Mouse (Mus musculus) thymus, adult 2 months (tissue): ENCODE data around the gene Rbm44. TPM values are rescaled to one million over a fixed set of nuclear protein-coding genes. Genes with fewer than 3 reads are reported as not detected.

Experiments used
- DNase-seq: peaks from one replicate; pipeline ENCODE4 v3.0.0; 2021
- H3K27ac ChIP-seq: fragments of 200-500 bp; 2 replicates; pipeline ENCODE4 v1.5.1; 2012; ENCODE audit warnings: low read length, control low read depth; ENCODE audit not compliant: control insufficient read depth, insufficient read depth
- H3K27me3 ChIP-seq: fragments of 200-500 bp; 2 replicates; pipeline ENCODE4 v1.6.1; 2012; ENCODE audit warnings: mild to moderate bottlenecking, low read length, moderate library complexity, mixed read lengths; ENCODE audit not compliant: control insufficient read depth, insufficient read depth
- H3K36me3 ChIP-seq: fragments of 200-500 bp; 2 replicates; pipeline ENCODE4 v1.6.1; 2012; ENCODE audit warnings: mild to moderate bottlenecking, low read length, moderate library complexity; ENCODE audit not compliant: control insufficient read depth, insufficient read depth
- H3K4me1 ChIP-seq: fragments of 200-500 bp; replicated peaks from 2 replicates; pipeline ENCODE4 v1.6.1; 2012; ENCODE audit warnings: low read length; ENCODE audit not compliant: control insufficient read depth, insufficient read depth
- H3K4me3 ChIP-seq: fragments of 200-500 bp; 2 replicates; pipeline ENCODE4 v1.5.1; 2012; ENCODE audit warnings: mild to moderate bottlenecking, low read length, control low read depth, moderate library complexity; ENCODE audit not compliant: control insufficient read depth, insufficient read depth
- CTCF ChIP-seq: fragments of 200-500 bp; IDR thresholded peaks from 2 replicates; pipeline ENCODE4 v1.5.1; 2012; ENCODE audit warnings: mild to moderate bottlenecking, control low read depth, low read length, moderate library complexity, borderline replicate concordance; ENCODE audit not compliant: control insufficient read depth, poor library complexity, insufficient read depth; ENCODE audit errors: extremely low read depth
- POLR2A ChIP-seq: fragments of 200-500 bp; IDR thresholded peaks from 2 replicates; pipeline ENCODE4 v1.6.1; 2012; ENCODE audit warnings: mild to moderate bottlenecking, low read length, control low read depth, moderate library complexity; ENCODE audit not compliant: control insufficient read depth, poor library complexity, insufficient read depth; ENCODE audit errors: extremely low read depth
- WGBS: fragments of 180-500 bp; shearing (Covaris S2); methylation state at CpG from one replicate; pipeline ENCODE4 v1.1.7; 2018; 5-methylcytosine and 5-hydroxymethylcytosine counted together
- polyA plus RNA-seq: library from polyadenylated mRNA; depleted of rRNA; stranded (reverse); fragments of >200 nt; gene quantifications from 2 replicates; pipeline ENCODE4 v1.2.3, GENCODE M21; 2012

The Rbm44 gene
- polyA plus RNA-seq, 1 experiment = 0.27 TPM

DNA sequence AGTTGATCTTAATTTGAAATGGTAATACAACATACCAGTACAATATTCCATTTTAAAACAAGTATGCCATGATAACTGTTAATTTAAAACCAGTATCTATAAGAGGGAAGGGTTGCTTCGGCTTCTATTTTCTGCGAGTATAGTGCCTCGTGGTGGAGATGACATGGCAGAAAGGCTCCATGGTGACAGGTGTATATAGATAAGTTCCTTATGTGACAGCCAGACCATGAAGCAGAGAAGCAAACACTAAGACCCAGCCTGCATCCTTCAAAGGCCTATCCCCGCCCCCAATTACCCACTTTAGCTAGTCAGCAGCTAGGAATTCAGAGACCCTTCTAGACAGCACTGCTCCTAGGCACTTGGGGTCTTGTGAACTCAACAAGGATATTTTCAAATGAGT, 24.3 kb downstream of the Rbm44 start:
- no peak for TF ChIP-seq CTCF
- no peak for TF ChIP-seq POLR2A

DNA sequence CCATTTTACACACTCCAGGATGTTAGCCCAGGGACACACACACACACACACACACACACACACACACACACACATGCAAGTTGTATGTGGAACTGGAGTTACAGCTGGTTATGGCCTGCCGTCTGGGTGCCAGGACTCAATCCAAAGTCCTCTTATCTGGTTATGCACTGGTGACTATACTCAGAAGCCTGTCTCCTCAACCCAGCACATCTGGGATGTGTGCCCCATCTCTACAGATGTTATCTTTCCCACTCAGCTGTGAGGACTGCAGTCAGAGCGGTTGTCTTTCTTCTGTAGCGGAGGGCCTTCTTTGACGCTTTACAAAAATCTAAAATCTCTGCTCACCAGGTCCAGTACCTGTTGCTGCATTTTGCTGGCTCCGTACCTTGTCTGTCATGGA, 29.9 kb downstream of the Rbm44 start:
- H3K27ac ChIP-seq = no peak overlapping the region
- H3K4me3 ChIP-seq = no peak overlapping the region
- 38% methylated on average over 5 of the region's 5 CpGs for WGBS
- DNase-seq = no peak
- no peaks in the 10 kb centered on the region for H3K36me3 ChIP-seq
- H3K4me1 ChIP-seq = peaks cover 9% of the 10 kb centered on the region
- no peak for TF ChIP-seq CTCF
- H3K27me3 ChIP-seq = no peaks in the 10 kb centered on the region

More for the DNA sequence above, 24.3 kb downstream of the Rbm44 start:
- H3K36me3 ChIP-seq = no peaks in the 10 kb centered on the region
- no peak overlapping the region for H3K4me3 ChIP-seq
- H3K27ac ChIP-seq = no peak overlapping the region
- H3K4me1 ChIP-seq = no peaks in the 10 kb centered on the region
- 77% methylated on average over 4 of the region's 4 CpGs for WGBS
- H3K27me3 ChIP-seq = no peaks in the 10 kb centered on the region
- DNase-seq = no peak

DNA sequence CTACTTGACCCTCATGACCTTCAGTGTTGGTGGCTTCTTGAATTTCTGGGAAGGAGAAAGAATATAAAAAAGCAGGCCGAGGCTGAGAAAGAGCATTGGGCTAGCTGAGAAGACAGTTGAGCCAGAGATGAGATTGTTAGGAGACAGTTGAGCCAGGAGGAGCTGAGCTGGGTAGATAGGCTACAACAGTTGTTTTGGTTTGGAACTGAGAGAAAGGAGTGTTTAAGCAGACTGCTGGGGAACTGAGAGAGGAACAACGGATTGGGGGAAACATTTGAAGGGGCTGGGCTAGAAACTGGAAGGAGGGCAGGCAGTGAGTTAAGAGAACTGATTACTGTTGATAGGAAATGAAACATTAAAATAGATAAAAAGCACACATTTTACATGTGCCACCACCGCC, 31.1 kb downstream of the Rbm44 start:
- H3K4me1 ChIP-seq = peaks cover 9% of the 10 kb centered on the region
- no peak overlapping the region for H3K4me3 ChIP-seq
- TF ChIP-seq CTCF (no peak), POLR2A (no peak)
- 77% methylated on average over 3 of the region's 3 CpGs for WGBS
- H3K27me3 ChIP-seq = no peaks in the 10 kb centered on the region
- no peak overlapping the region for H3K27ac ChIP-seq
- no peak for DNase-seq
- H3K36me3 ChIP-seq = no peaks in the 10 kb centered on the region

DNA sequence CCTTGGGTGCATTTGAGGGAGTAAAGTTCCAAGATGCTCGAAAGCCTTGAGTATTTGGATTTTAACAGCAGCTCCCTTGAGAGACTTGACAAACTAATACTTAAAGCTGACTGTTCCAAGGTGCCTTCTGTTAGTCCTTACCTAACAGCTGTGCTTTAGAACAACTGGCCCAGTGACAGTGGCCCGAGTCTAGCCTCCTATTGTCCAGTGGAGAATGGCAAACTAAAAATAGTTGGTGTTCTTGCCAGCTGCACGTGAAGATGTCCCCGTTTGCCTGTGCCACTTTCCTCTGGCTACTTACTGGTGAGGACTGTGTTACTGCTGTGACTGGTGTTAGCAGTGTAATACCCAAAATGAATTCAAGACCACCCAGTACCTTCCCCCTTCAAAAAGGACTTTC, 32.0 kb downstream of the Rbm44 start:
- Histone ChIP-seq H3K4me3 (no peak overlapping the region), H3K4me1 (peaks cover 9% of the 10 kb centered on the region), H3K36me3 (no peaks in the 10 kb centered on the region), H3K27ac (no peak overlapping the region), H3K27me3 (no peaks in the 10 kb centered on the region)
- 92% methylated on average over 4 of the region's 4 CpGs for WGBS
- no peak for TF ChIP-seq POLR2A
- TF ChIP-seq CTCF = no peak
- DNase-seq = no peak

DNA sequence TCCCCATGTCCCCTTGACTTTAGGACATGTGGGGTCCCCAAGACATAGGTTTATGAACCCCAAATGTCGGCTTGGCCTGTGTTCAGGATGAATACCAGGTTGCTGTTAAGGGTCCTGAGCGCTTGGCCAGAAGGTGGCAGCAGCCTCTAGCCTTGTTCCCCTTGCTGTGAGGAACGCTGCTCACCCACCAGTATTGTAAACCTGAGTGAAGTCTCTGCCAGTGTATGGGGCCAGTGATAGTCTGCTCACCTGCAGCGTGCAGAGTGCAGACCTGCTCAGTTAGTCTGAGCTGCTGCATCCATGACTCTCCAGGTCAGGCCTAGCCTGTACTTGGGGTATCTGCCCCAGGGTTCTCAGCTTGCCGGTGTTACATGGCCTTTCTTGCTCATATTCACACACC, 34.2 kb downstream of the Rbm44 start:
- 7% methylated on average over 5 of the region's 5 CpGs for WGBS
- H3K27ac ChIP-seq = peak overlapping the region; percentile 62
- H3K4me3 ChIP-seq = peak overlapping the region; percentile 99
- peak; percentile 30; the same call in 1 of the 2 replicates for TF ChIP-seq POLR2A
- peak; percentile 89; the same call in 1 of the 2 replicates for TF ChIP-seq CTCF
- H3K4me1 ChIP-seq = peaks cover 21% of the 10 kb centered on the region
- H3K36me3 ChIP-seq = no peaks in the 10 kb centered on the region
- peak; percentile 90 for DNase-seq
- no peaks in the 10 kb centered on the region for H3K27me3 ChIP-seq

DNA sequence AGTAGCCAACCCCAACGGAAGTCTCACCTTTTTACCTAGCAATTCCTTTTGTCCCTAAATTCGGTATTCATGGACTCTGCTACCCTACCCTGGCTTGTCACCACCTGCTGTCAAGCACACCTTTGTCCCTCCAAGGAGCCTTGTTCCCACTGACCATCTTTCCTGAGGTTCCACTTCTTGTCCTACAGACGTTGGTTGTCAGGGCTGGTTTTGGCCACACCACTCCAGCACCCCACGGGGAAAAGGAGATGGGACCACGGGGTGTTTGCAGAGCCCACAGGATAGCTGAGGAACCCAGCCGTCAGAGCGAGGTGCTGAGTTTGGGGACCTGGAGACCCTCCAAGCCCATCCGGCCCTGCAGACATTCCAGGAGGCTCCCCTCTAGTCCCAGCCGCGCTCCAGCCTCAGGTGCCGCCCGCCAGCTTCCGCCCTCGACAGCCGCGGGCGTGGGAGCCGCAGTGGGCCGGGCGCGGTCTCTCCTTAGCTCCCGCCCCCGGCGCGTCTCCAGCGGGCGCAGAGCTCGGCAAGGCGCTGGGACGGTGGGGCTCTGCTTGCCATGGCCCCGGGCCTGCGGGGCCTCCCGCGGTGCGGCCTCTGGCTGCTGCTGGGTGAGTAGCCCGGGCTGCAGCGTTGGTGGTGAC, 34.8 kb downstream of the Rbm44 start, which contains the start of gene Ramp1:
Ramp1 (plus strand) TSS at position 290 of the 641 bp plus-strand sequence.
- Histone ChIP-seq H3K27ac (peak within 1 kb of the TSS; percentile 100), H3K36me3 (no peaks in the 10 kb centered on the region), H3K4me3 (peak within 1 kb of the TSS; percentile 99), H3K27me3 (no peaks in the 10 kb centered on the region), H3K4me1 (peaks cover 23% of the 10 kb centered on the region)
- under 1% methylated on average over 37 of the region's 37 CpGs for WGBS
- peak; percentile 90 for TF ChIP-seq POLR2A
- peak; percentile 68 for TF ChIP-seq CTCF
- DNase-seq = peak; percentile 81

DNA sequence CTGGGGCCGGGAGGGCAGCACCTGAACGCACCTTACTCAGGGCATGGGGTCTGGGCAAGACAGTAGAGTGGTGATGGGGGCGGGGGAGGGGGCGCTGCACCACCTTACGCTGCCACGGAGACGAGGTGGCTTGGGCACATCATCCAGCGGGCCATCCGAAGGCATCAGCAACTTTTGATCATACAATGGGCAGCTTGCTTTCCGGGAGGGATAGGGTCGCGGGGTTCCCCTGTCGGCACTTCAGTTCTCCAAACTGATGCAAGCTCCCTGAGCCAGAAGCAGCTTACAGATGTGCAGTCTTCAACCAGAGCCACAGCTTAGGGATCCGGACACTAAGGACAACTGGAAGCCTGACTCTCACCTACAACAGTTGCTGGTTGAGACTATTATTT, 35.3 kb downstream of the Rbm44 start:
- Histone ChIP-seq H3K4me1 (peaks cover 27% of the 10 kb centered on the region), H3K36me3 (no peaks in the 10 kb centered on the region), H3K4me3 (peak overlapping the region; percentile 99), H3K27me3 (no peaks in the 10 kb centered on the region), H3K27ac (peak overlapping the region; percentile 100)
- DNase-seq = no peak
- TF ChIP-seq CTCF (no peak), POLR2A (no peak)
- WGBS = under 1% methylated on average over 14 of the region's 14 CpGs
